Comparison of ENCODE assay signal across 18 mouse cellular contexts in the genomic region with DNA sequence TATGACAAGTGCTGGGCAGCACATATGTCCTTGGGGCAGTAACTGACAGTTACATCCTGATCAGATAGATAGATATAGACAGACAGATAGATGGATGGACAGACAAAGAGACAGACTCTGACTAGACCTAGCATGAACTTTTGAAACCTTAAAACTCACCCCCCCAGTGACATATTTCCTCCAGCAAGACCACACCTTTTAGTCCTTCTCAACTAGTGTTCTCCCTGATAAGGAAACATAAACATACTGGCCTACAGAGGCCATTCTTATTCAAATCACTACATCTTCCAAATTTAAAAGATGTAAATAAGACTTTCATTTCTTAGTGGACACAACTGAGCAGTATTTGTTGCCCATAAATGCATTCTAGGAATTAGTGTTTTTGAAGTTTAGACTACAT.
"Had no signal": no experiment of that assay in that cellular context is flagged by ENCODE, and none has a peak within 500 bp of the region (broad histone marks: within the 10 kb centered on the region; RNA-seq: fewer than 3 reads in every experiment).

No protein-coding gene starts in this region.

- H3K4me1 ChIP-seq: limb, embryonic 10.5 days; midbrain, embryonic 12.5 days; neural tube, embryonic 12.5 days had no signal

- H3K4me2 ChIP-seq: limb, embryonic 13.5 days; lung, embryonic 15.5 days; midbrain, embryonic 12.5 days; midbrain, embryonic 15.5 days; neural tube, embryonic 12.5 days; neural tube, embryonic 15.5 days had no signal

- H3K36me3 ChIP-seq: limb, embryonic 10.5 days; limb, embryonic 13.5 days; lung, embryonic 15.5 days; midbrain, embryonic 12.5 days; midbrain, embryonic 15.5 days; neural tube, embryonic 12.5 days; neural tube, embryonic 15.5 days had no signal

- H3K9ac ChIP-seq: limb, embryonic 13.5 days; lung, embryonic 15.5 days; midbrain, embryonic 12.5 days; midbrain, embryonic 15.5 days; neural tube, embryonic 12.5 days; neural tube, embryonic 15.5 days had no signal

- DNase-seq: kidney, adult 2 months; kidney, postnatal 25 days; layer of hippocampus, adult 9-11 months; lung, adult 18-20 months; lung, postnatal 10 days; lung, postnatal 36 days; thymus, adult 18-20 months; thymus, postnatal 36 days had no signal

- H3K4me3 ChIP-seq: layer of hippocampus, adult 2 months; limb, embryonic 10.5 days; limb, embryonic 13.5 days; lung, embryonic 15.5 days; midbrain, embryonic 12.5 days; midbrain, embryonic 15.5 days; neural tube, embryonic 12.5 days; neural tube, embryonic 15.5 days had no signal

- ATAC-seq: intestine, embryonic 16.5 days; midbrain, embryonic 15.5 days had no signal

- H3K27me3 ChIP-seq: limb, embryonic 13.5 days; lung, embryonic 15.5 days; midbrain, embryonic 12.5 days; midbrain, embryonic 15.5 days; neural tube, embryonic 12.5 days; neural tube, embryonic 15.5 days had no signal

- H3K27ac ChIP-seq: kidney, postnatal 0 days; layer of hippocampus, adult 2 months; limb, embryonic 10.5 days; limb, embryonic 13.5 days; lung, embryonic 15.5 days; midbrain, embryonic 12.5 days; midbrain, embryonic 15.5 days; neural tube, embryonic 12.5 days; neural tube, embryonic 15.5 days had no signal

- H3K9me3 ChIP-seq: limb, embryonic 10.5 days; limb, embryonic 13.5 days; lung, embryonic 15.5 days; midbrain, embryonic 12.5 days; midbrain, embryonic 15.5 days; neural tube, embryonic 12.5 days; neural tube, embryonic 15.5 days had no signal
